Mouse (Mus musculus): ENCODE data around the gene Asb17. TPM values are rescaled to one million over a fixed set of nuclear protein-coding genes. Genes with fewer than 3 reads are reported as not detected.

Asb17 gene
- polyA plus RNA-seq (2012; rRNA removed), result 0.01 TPM in 1 of 2 replicates, not detected in the other

GRCm38 (mm10) chr3:153844030-153844429 is at the start of gene Asb17:
TSS of gene Asb17 (plus strand) at chr3:153844209.

Other genes starting within 250 kb of the Asb17 start
- gene St6galnac3, start 119.0 kb upstream of the Asb17 start, polyA plus RNA-seq (2012; rRNA removed), result 10.6 and 11.4 TPM in 2 replicates
- 0.16 and 0.17 TPM in 2 replicates for gene Msh4, start 61.9 kb downstream of the Asb17 start, polyA plus RNA-seq (2012; rRNA removed)
- gene Rabggtb, start 68.8 kb downstream of the Asb17 start, polyA plus RNA-seq (2012; rRNA removed), result 80.1 and 88.8 TPM in 2 replicates
- 53.4 and 67.5 TPM in 2 replicates for gene Acadm, start 100.4 kb downstream of the Asb17 start, polyA plus RNA-seq (2012; rRNA removed)
- gene Slc44a5, start 129.2 kb downstream of the Asb17 start, polyA plus RNA-seq (2012; rRNA removed), result 18.3 and 18.4 TPM in 2 replicates

All from central nervous system, embryonic 18 days (tissue).